In genomic region chr5:148936516-148936951, GRCm38 (mm10) we compare ENCODE assay signal across 19 mouse cellular contexts. TPM values are rescaled to one million over a fixed set of nuclear protein-coding genes. Genes with fewer than 3 reads are reported as not detected.
DNase-seq lines count a peak whose midpoint lies in the region; ATAC-seq and TF ChIP-seq lines count a peak whose summit lies in the region.
"Had no signal": no experiment of that assay in that cellular context is flagged by ENCODE, and none has a peak within 500 bp of the region (broad histone marks: within the 10 kb centered on the region; RNA-seq: fewer than 3 reads in every experiment).

No protein-coding gene starts in this region.

- WGBS in embryonic facial prominence, embryonic 13.5 days = 65% methylated on average over 3 of the region's 3 CpGs
- 91% methylated on average over 3 of the region's 3 CpGs for WGBS in embryonic facial prominence, embryonic 10.5 days
- 49% methylated on average over 3 of the region's 3 CpGs for WGBS in liver, adult 2 months
- 80% methylated on average over 3 of the region's 3 CpGs for whole genome bisulfite sequencing in liver, postnatal 0 days (ENCODE audit: insufficient replicate concordance)
- 77% methylated on average over 3 of the region's 3 CpGs for WGBS in liver, embryonic 14.5 days (ENCODE audit: insufficient replicate concordance)

- no peak for ATAC-seq in embryonic facial prominence, embryonic 13.5 days (ENCODE audit: insufficient number of reproducible peaks, insufficient read depth, low FRiP score, low TSS enrichment, low read depth)
- ATAC-seq in liver, postnatal 0 days = no peak
- ATAC-seq in liver, embryonic 14.5 days (ENCODE audit: insufficient read depth) = no peak
- ATAC-seq: forebrain, embryonic 15.5 days had no signal

- H3K36me3 ChIP-seq in embryonic facial prominence, embryonic 13.5 days = no peaks in the 10 kb centered on the region
- H3K36me3 ChIP-seq in embryonic facial prominence, embryonic 10.5 days (replicated peaks) = no peaks in the 10 kb centered on the region
- no peaks in the 10 kb centered on the region for H3K36me3 ChIP-seq in liver, adult 2 months (ENCODE audit: control insufficient read depth, insufficient read depth, low read length)
- H3K36me3 ChIP-seq in liver, postnatal 0 days (replicated peaks; ENCODE audit: insufficient read depth, low read length) = no peaks in the 10 kb centered on the region
- no peaks in the 10 kb centered on the region for H3K36me3 ChIP-seq in liver, embryonic 14.5 days (replicated peaks; ENCODE audit: control insufficient read depth, insufficient read depth, low read depth)
- H3K36me3 ChIP-seq: embryonic facial prominence, embryonic 12.5 days; forebrain, embryonic 15.5 days; limb, embryonic 13.5 days; neural tube, embryonic 12.5 days had no signal

- no peaks in the 10 kb centered on the region for H3K27me3 ChIP-seq in embryonic facial prominence, embryonic 13.5 days
- H3K27me3 ChIP-seq in embryonic facial prominence, embryonic 10.5 days (replicated peaks; ENCODE audit: low read depth, poor library complexity, severe bottlenecking) = no peaks in the 10 kb centered on the region
- no peaks in the 10 kb centered on the region for H3K27me3 ChIP-seq in liver, adult 2 months (ENCODE audit: control insufficient read depth, insufficient read depth, low read length)
- H3K27me3 ChIP-seq in liver, postnatal 0 days (ENCODE audit: insufficient read depth, low read length) = no peaks in the 10 kb centered on the region
- no peaks in the 10 kb centered on the region for H3K27me3 ChIP-seq in liver, embryonic 14.5 days (ENCODE audit: control insufficient read depth, insufficient read depth, low read length)
- H3K27me3 ChIP-seq: embryonic facial prominence, embryonic 12.5 days; forebrain, embryonic 15.5 days; limb, embryonic 13.5 days; neural tube, embryonic 12.5 days had no signal

- H3K4me2 ChIP-seq in embryonic facial prominence, embryonic 13.5 days = no peak overlapping the region
- no peak overlapping the region for H3K4me2 ChIP-seq in liver, postnatal 0 days (ENCODE audit: low read depth, low read length)
- H3K4me2 ChIP-seq in liver, embryonic 14.5 days (ENCODE audit: low read depth) = no peak overlapping the region
- H3K4me2 ChIP-seq: embryonic facial prominence, embryonic 12.5 days; forebrain, embryonic 15.5 days; limb, embryonic 13.5 days; neural tube, embryonic 12.5 days had no signal

- no peaks in the 10 kb centered on the region for H3K9me3 ChIP-seq in embryonic facial prominence, embryonic 13.5 days
- no peaks in the 10 kb centered on the region for H3K9me3 ChIP-seq in embryonic facial prominence, embryonic 10.5 days
- H3K9me3 ChIP-seq in liver, postnatal 0 days (ENCODE audit: low read length) = no peaks in the 10 kb centered on the region
- H3K9me3 ChIP-seq in liver, embryonic 14.5 days (ENCODE audit: control insufficient read depth, low read length) = no peaks in the 10 kb centered on the region
- H3K9me3 ChIP-seq: forebrain, embryonic 15.5 days had no signal

- no peaks in the 10 kb centered on the region for H3K79me2 ChIP-seq in liver, adult 2 months (ENCODE audit: control insufficient read depth, insufficient read depth, low read length)

- no peak for TF ChIP-seq EP300 in liver, postnatal 0 days (IDR thresholded peaks at IDR 0.05; ENCODE audit: low read depth)
- TF ChIP-seq EP300 in liver, embryonic 14.5 days (IDR thresholded peaks at IDR 0.05; ENCODE audit: low read depth) = no peak

- H3K4me1 ChIP-seq in embryonic facial prominence, embryonic 13.5 days = peaks cover 16% of the 10 kb centered on the region
- H3K4me1 ChIP-seq in embryonic facial prominence, embryonic 10.5 days = peaks cover 27% of the 10 kb centered on the region
- H3K4me1 ChIP-seq in liver, adult 2 months (ENCODE audit: control insufficient read depth, insufficient read depth, low read length) = peaks cover 2% of the 10 kb centered on the region
- peaks cover 11% of the 10 kb centered on the region for H3K4me1 ChIP-seq in liver, postnatal 0 days (ENCODE audit: insufficient read depth)
- peaks cover 25 to 40% of the 10 kb centered on the region in 2 experiments for H3K4me1 ChIP-seq in liver, embryonic 14.5 days (replicated peaks; ENCODE audit: control insufficient read depth in 2 of 2, insufficient read depth in 2 of 2, low read length in 1 of 2)
- H3K4me1 ChIP-seq: forebrain, embryonic 15.5 days had no signal

- DNase-seq in embryonic facial prominence, embryonic 10.5 days (ENCODE audit: low spot score) = no peak
- DNase-seq in liver, adult 2 months (ENCODE audit: extremely low read depth, low read depth, low spot score) = peak; percentile 68
- no peak for DNase-seq in liver, postnatal 0 days
- peak; percentile 54 for DNase-seq in R1 (ENCODE audit: low read depth, low spot score)
- DNase-seq in liver, embryonic 14.5 days (ENCODE audit: low read depth in 3 of 3, low spot score in 3 of 3) = no peak
- DNase-seq in layer of hippocampus, postnatal 10 days (ENCODE audit: low spot score in 2 of 2) = no peak
- DNase-seq in layer of hippocampus, adult 2 months (ENCODE audit: low spot score in 2 of 2) = no peak
- DNase-seq: adrenal gland, postnatal 36 days; cerebellum, postnatal 36 days; right cerebral cortex, postnatal 14 days; thymus, postnatal 36 days had no signal

- 0 out of 2 replicates have a peak overlapping the region, but pooled peaks have one; percentile 33 for H3K27ac ChIP-seq in embryonic facial prominence, embryonic 13.5 days
- no peak overlapping the region for H3K27ac ChIP-seq in embryonic facial prominence, embryonic 10.5 days (replicated peaks)
- no peak overlapping the region for H3K27ac ChIP-seq in liver, adult 2 months (replicated peaks; ENCODE audit: insufficient read depth, low read depth, low read length)
- H3K27ac ChIP-seq in liver, postnatal 0 days (ENCODE audit: low read depth) = no peak overlapping the region
- peak overlapping the region; percentile 81 for H3K27ac ChIP-seq in liver, embryonic 14.5 days
- no peak overlapping the region for H3K27ac ChIP-seq in layer of hippocampus, adult 2 months
- H3K27ac ChIP-seq: embryonic facial prominence, embryonic 12.5 days; forebrain, embryonic 15.5 days; limb, embryonic 13.5 days; neural tube, embryonic 12.5 days had no signal

- no peak for TF ChIP-seq POLR2A in liver, adult 2 months (IDR thresholded peaks at IDR 0.05; ENCODE audit: extremely low read depth, insufficient read depth, low read length)

- H3K9ac ChIP-seq in embryonic facial prominence, embryonic 13.5 days = no peak overlapping the region
- no peak overlapping the region for H3K9ac ChIP-seq in liver, adult 2 months (ENCODE audit: low read depth, low read length)
- no peak overlapping the region for H3K9ac ChIP-seq in liver, postnatal 0 days (replicated peaks)
- no peak overlapping the region for H3K9ac ChIP-seq in liver, embryonic 14.5 days (replicated peaks)
- H3K9ac ChIP-seq: embryonic facial prominence, embryonic 12.5 days; forebrain, embryonic 15.5 days; limb, embryonic 13.5 days; neural tube, embryonic 12.5 days had no signal

- no peak for TF ChIP-seq CTCF in liver, adult 2 months (IDR thresholded peaks at IDR 0.05; ENCODE audit: low read depth, low read length)
- no peak for TF ChIP-seq CTCF in liver, postnatal 0 days (IDR thresholded peaks at IDR 0.05; ENCODE audit: low read depth)
- no peak for TF ChIP-seq CTCF in liver, embryonic 14.5 days (IDR thresholded peaks at IDR 0.05; ENCODE audit: low read depth)
- TF ChIP-seq CTCF in layer of hippocampus, adult 2 months (conservative IDR thresholded peaks at IDR 0.05) = no peak

- no peak overlapping the region for H3K4me3 ChIP-seq in embryonic facial prominence, embryonic 13.5 days
- no peak overlapping the region for H3K4me3 ChIP-seq in embryonic facial prominence, embryonic 10.5 days
- no peak overlapping the region for H3K4me3 ChIP-seq in liver, adult 2 months (ENCODE audit: insufficient read depth, low read depth, low read length)
- no peak overlapping the region for H3K4me3 ChIP-seq in liver, postnatal 0 days (ENCODE audit: low read depth, low read length)
- no peak overlapping the region for H3K4me3 ChIP-seq in liver, embryonic 14.5 days (ENCODE audit: insufficient read depth in 1 of 2, low read depth in 2 of 2, low read length in 2 of 2)
- H3K4me3 ChIP-seq in layer of hippocampus, adult 2 months = no peak overlapping the region
- H3K4me3 ChIP-seq: embryonic facial prominence, embryonic 12.5 days; forebrain, embryonic 15.5 days; limb, embryonic 13.5 days; neural tube, embryonic 12.5 days had no signal

RNA-seq across cellular contexts. Expression of gene Katnal1, which starts 7.4 kb away (rescaled TPM):
- 18.4 and 19.4 TPM in 2 replicates for polyA plus RNA-seq in embryonic facial prominence, embryonic 13.5 days (2015; fragmentation: Nextera tagmentation; extraction: Ambion mirVana)
- polyA plus RNA-seq in embryonic facial prominence, embryonic 10.5 days (2016; fragmentation: Nextera tagmentation; extraction: Ambion mirVana) = 19.9 and 20.2 TPM in 2 replicates
- total RNA-seq in liver, adult 2 months (2014; rRNA removed) = 3.9 and 4.2 TPM in 2 replicates
- polyA plus RNA-seq in liver, adult 2 months (2012; rRNA removed) = 1.5 and 2.0 TPM in 2 replicates
- 4.3 and 4.8 TPM in 2 replicates for polyA plus RNA-seq in liver, postnatal 0 days (2015; fragmentation: Nextera tagmentation; extraction: Ambion mirVana)
- 3.9 and 5.1 TPM in 2 replicates for polyA plus RNA-seq in liver, embryonic 14.5 days (2012; rRNA removed)
- polyA plus RNA-seq in liver, embryonic 14.5 days (2014; fragmentation: Nextera tagmentation; extraction: Ambion mirVana) = 7.6 and 8.3 TPM in 2 replicates
- 10 to 100 TPM; 41.6 to 46.4 TPM for total RNA-seq in layer of hippocampus, postnatal 10 days (2021)
- total RNA-seq in layer of hippocampus, adult 2 months (2021) = 10 to 100 TPM; 62.3 to 66.3 TPM

RNA-seq across cellular contexts. Expression of gene Gm42791, which starts 58.4 kb away (rescaled TPM):
- 1.6 and 2.4 TPM in 2 replicates for polyA plus RNA-seq in embryonic facial prominence, embryonic 13.5 days (2015; fragmentation: Nextera tagmentation; extraction: Ambion mirVana)
- 0.49 and 4.6 TPM in 2 replicates for polyA plus RNA-seq in embryonic facial prominence, embryonic 10.5 days (2016; fragmentation: Nextera tagmentation; extraction: Ambion mirVana)
- not detected in 2 replicates for total RNA-seq in liver, adult 2 months (2014; rRNA removed)
- polyA plus RNA-seq in liver, adult 2 months (2012; rRNA removed) = not detected in 2 replicates
- polyA plus RNA-seq in liver, postnatal 0 days (2015; fragmentation: Nextera tagmentation; extraction: Ambion mirVana) = 0.42 TPM in 1 of 2 replicates, not detected in the other
- not detected in 2 replicates for polyA plus RNA-seq in liver, embryonic 14.5 days (2012; rRNA removed)
- 1.0 TPM in 1 of 2 replicates, not detected in the other for polyA plus RNA-seq in liver, embryonic 14.5 days (2014; fragmentation: Nextera tagmentation; extraction: Ambion mirVana)
- 10 to 100 TPM in 1 of 2 experiments, 1 to 10 TPM in 1; 9.6 to 11.5 TPM for total RNA-seq in layer of hippocampus, postnatal 10 days (2021)
- 10 to 100 TPM; 25.2 to 25.8 TPM for total RNA-seq in layer of hippocampus, adult 2 months (2021)
- total RNA-seq: midbrain, postnatal 0 days had no signal
- polyA plus RNA-seq: heart, embryonic 16.5 days; hindbrain, embryonic 11.5 days had no signal

Comparison
In these comparisons a context has a peak if more than half of its experiments do, and no peak if none do; other contexts are left out.
1. H3K27ac ChIP-seq: peak in embryonic facial prominence, embryonic 13.5 days (single experiment) and liver, embryonic 14.5 days (single experiment); none in embryonic facial prominence, embryonic 10.5 days (single experiment), liver, adult 2 months (single experiment), liver, postnatal 0 days (single experiment) and layer of hippocampus, adult 2 months (single experiment).
2. DNase-seq: peak in liver, adult 2 months (single experiment) and R1 (single experiment); none in embryonic facial prominence, embryonic 10.5 days (single experiment), liver, postnatal 0 days (single experiment), liver, embryonic 14.5 days (0 of 3), layer of hippocampus, postnatal 10 days (0 of 2) and layer of hippocampus, adult 2 months (0 of 2).